Mouse (Mus musculus) hindbrain, embryonic 16.5 days (tissue): ENCODE measurements around the gene Cracr2b. TPM values are rescaled to one million over a fixed set of nuclear protein-coding genes. Genes with fewer than 3 reads are reported as not detected.

ENCODE experiments used
- ATAC-seq: fragments of 200-750 bp; cut with Nextera tagmentation; 2 replicates; pipeline ENCODE4 v1.8.0; 2017; ENCODE audit warnings: moderate TSS enrichment, moderate library complexity
- H3K27ac ChIP-seq: fragments of 300-500 bp; sonication (generic); 2 replicates; pipeline ENCODE4 v1.5.1; 2014; ENCODE audit warnings: low read depth, mild to moderate bottlenecking, control low read depth, low read length, moderate library complexity
- H3K27me3 ChIP-seq: fragments of 300-500 bp; sonication (generic); replicated peaks from 2 replicates; pipeline ENCODE4 v1.6.1; 2014; ENCODE audit warnings: low read length; ENCODE audit not compliant: control insufficient read depth, insufficient read depth
- H3K36me3 ChIP-seq: fragments of 300-500 bp; sonication (generic); 2 replicates; pipeline ENCODE4 v1.6.1; 2014; ENCODE audit warnings: mild to moderate bottlenecking, low read length, moderate library complexity, mixed read lengths; ENCODE audit not compliant: control insufficient read depth, insufficient read depth
- H3K4me1 ChIP-seq: fragments of 300-500 bp; sonication (generic); 2 replicates; pipeline ENCODE4 v1.6.1; 2014; ENCODE audit warnings: low read depth, low read length; ENCODE audit not compliant: control insufficient read depth, insufficient read depth
- H3K4me2 ChIP-seq: fragments of 300-500 bp; sonication (generic); 2 replicates; pipeline ENCODE4 v1.6.1; 2014; ENCODE audit warnings: mild to moderate bottlenecking, low read length, control low read depth, moderate library complexity
- H3K4me3 ChIP-seq: fragments of 300-500 bp; sonication (generic); 2 replicates; pipeline ENCODE4 v1.5.1; 2014; ENCODE audit warnings: mild to moderate bottlenecking, low read length, control low read depth, moderate library complexity
- H3K9ac ChIP-seq: fragments of 300-500 bp; sonication (generic); 2 replicates; pipeline ENCODE4 v1.6.1; 2014; ENCODE audit warnings: low read depth, mild to moderate bottlenecking, control low read depth, low read length, moderate library complexity
- H3K9me3 ChIP-seq: fragments of 300-500 bp; sonication (generic); 2 replicates; pipeline ENCODE4 v1.6.1; 2014; ENCODE audit warnings: mild to moderate bottlenecking, low read length, moderate library complexity; ENCODE audit not compliant: control insufficient read depth
- WGBS: fragments of 180-500 bp; shearing (Covaris S2); extraction: QIAGEN DNeasy Blood & Tissue Kit; methylation state at CpG from one replicate; pipeline ENCODE4 v1.1.7; 2014; 5-methylcytosine and 5-hydroxymethylcytosine counted together
- polyA plus RNA-seq: library from polyadenylated mRNA; unstranded; fragments of >200 nt; fragmentation: Nextera tagmentation; extraction: Ambion mirVana; gene quantifications from 2 replicates; pipeline ENCODE4 v1.2.1, GENCODE M21; 2015

Gene Cracr2b
- polyA plus RNA-seq, 1 experiment from 2014 or later = 10.8 TPM

GRCm38 (mm10) chr7:141458661-141459060, 2.2 kb upstream of the Cracr2b start:
- no peak overlapping the region for H3K4me3 ChIP-seq
- ATAC-seq = no peak
- H3K27ac ChIP-seq = no peak overlapping the region
- WGBS = 92% methylated on average over 11 of the region's 11 CpGs
- H3K9me3 ChIP-seq = no peaks in the 10 kb centered on the region
- H3K9ac ChIP-seq = no peak overlapping the region
- peaks cover 32% of the 10 kb centered on the region for H3K27me3 ChIP-seq
- peaks cover 3% of the 10 kb centered on the region; the same call in 1 of the 2 replicates for H3K36me3 ChIP-seq
- peaks cover 18% of the 10 kb centered on the region for H3K4me1 ChIP-seq
- no peak overlapping the region for H3K4me2 ChIP-seq

DNA sequence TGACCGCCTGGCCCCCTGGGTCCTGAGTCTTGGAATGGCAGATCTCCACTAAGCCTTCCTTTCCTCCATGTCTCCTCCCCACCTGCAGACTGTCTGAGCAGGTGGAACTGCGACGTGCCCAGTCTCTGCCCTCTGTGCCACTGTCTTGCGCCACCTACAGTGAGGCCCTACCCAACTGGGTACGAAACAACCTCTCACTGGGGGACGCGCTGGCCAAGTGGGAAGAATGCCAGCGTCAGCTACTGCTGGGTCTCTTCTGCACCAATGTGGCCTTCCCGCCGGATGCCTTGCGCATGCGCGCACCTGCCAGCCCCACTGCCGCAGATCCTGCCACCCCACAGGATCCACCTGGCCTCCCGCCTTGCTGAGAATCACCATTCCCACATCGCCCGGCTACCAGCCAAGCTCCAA, 1.6 kb upstream of the Cracr2b start:
- ATAC-seq = no peak
- WGBS = 90% methylated on average over 17 of the region's 17 CpGs
- Histone ChIP-seq H3K4me1 (peaks cover 18% of the 10 kb centered on the region), H3K36me3 (peaks cover 3% of the 10 kb centered on the region; the same call in 1 of the 2 replicates), H3K9me3 (no peaks in the 10 kb centered on the region), H3K4me2 (no peak overlapping the region), H3K9ac (no peak overlapping the region), H3K4me3 (no peak overlapping the region), H3K27me3 (peaks cover 38% of the 10 kb centered on the region), H3K27ac (no peak overlapping the region)

GRCm38 (mm10) chr7:141460001-141460390, 898 bp upstream of the Cracr2b start:
- Histone ChIP-seq H3K9ac (no peak overlapping the region), H3K4me2 (no peak overlapping the region), H3K9me3 (no peaks in the 10 kb centered on the region), H3K36me3 (peaks cover 3% of the 10 kb centered on the region; the same call in 1 of the 2 replicates), H3K27me3 (peaks cover 44% of the 10 kb centered on the region), H3K27ac (no peak overlapping the region), H3K4me3 (no peak overlapping the region), H3K4me1 (peaks cover 20% of the 10 kb centered on the region)
- no peak for ATAC-seq
- 70% methylated on average over 5 of the region's 5 CpGs for WGBS

DNA sequence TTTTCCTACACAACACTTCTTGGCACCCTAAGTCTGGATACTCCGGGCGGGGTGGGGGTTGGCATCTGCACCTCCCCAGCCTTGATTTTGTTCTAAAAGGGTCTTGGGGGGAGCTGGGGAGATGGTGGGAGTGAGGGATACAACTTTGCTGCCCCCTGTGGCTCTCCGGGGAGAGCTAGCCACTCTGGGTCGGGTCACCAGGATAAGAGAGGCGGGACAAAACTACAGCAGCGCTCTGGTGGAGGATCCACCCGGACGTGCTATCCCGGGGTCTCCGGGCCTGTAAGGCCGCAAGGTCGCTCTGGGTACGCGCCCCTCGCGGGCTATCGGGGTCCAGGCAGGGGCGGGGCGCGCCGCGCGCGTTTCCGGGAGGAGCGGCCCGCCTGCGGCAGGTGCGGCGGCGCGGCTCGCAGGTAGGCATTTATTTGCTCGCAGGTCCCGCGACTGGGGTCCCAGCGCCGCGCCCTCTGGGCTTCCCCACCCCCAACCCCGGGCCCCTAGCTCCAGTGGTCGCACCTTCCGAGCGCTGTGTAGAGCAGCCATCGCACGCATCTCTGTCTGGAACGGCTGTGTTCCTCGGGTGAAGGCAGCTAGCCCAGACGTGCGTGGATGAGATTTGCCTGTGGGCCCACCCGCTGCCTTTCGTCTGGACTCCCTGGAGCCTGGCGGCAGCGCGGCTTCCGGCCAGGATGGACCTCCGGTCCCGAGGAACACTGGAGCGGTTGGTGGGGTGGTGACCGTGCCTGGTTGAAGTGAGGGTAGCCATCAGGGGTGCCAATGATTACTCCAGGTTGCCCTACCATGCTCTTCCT, 833 bp downstream of the Cracr2b start:
- peaks cover 3% of the 10 kb centered on the region; the same call in 1 of the 2 replicates for H3K36me3 ChIP-seq
- H3K27me3 ChIP-seq = peaks cover 56% of the 10 kb centered on the region
- H3K4me2 ChIP-seq = peak overlapping the region; percentile 81
- no peak overlapping the region for H3K27ac ChIP-seq
- H3K4me1 ChIP-seq = peaks cover 16% of the 10 kb centered on the region
- peak overlapping the region; percentile 65 for H3K9ac ChIP-seq
- 2% methylated on average over 48 of the region's 59 CpGs for WGBS
- no peak for ATAC-seq
- H3K9me3 ChIP-seq = no peaks in the 10 kb centered on the region
- peak overlapping the region; percentile 46 for H3K4me3 ChIP-seq

- Histone ChIP-seq H3K9me3 (no peaks in the 10 kb centered on the region), H3K27me3 (peaks cover 58% of the 10 kb centered on the region), H3K4me1 (peaks cover 23% of the 10 kb centered on the region), H3K36me3 (peaks cover 3% of the 10 kb centered on the region; the same call in 1 of the 2 replicates), H3K9ac (no peak overlapping the region), H3K4me3 (peak overlapping the region; percentile 46), H3K4me2 (peak overlapping the region; percentile 81), H3K27ac (no peak overlapping the region)
- ATAC-seq = no peak
- WGBS = 18% methylated on average over 5 of the region's 5 CpGs
Measured at GRCm38 (mm10) chr7:141462333-141462821, 1.5 kb downstream of the Cracr2b start.

DNA sequence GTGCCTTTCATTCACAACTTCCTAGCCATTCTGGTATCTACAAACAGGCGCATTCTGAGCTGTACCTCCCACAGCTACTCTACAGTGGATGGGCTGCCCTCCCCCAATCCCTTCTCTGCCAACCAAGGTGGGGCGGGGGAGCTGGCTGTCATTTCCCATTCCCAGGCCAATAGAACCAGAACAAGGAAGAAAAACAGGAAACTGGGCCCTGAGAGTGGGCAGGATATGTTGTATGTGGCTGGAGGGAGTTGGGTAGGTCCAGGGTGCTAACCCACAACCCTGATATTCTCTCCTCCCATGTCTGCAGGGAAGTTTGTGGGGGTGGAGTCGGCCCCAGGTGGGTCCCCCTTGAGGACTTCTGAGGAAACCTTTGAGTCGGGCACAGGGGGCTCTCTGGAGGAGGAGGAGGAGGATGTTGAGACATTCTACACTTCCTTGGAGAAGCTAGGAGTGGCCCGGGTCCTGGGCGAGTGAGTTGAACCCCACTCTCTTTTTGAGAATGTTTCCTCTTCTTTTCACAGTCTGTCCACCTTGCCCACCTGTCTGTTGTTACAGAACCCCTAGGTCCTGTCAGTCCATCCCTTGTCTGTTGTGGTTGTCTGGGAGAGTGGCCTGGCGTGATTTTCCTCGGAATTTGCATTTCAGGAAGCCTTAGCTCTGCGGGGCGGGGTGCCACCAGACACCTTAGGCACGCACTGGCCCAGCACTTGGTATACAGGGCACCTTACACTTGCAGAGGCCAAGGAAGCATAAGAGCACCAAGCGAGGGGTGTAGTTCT, 3.1 kb downstream of the Cracr2b start:
- H3K4me3 ChIP-seq = peak overlapping the region; percentile 13
- WGBS = 22% methylated on average over 12 of the region's 12 CpGs
- H3K27me3 ChIP-seq = peaks cover 58% of the 10 kb centered on the region
- ATAC-seq = no peak
- H3K4me2 ChIP-seq = peak overlapping the region; percentile 34
- H3K9ac ChIP-seq = no peak overlapping the region
- peaks cover 3% of the 10 kb centered on the region; the same call in 1 of the 2 replicates for H3K36me3 ChIP-seq
- H3K4me1 ChIP-seq = peaks cover 35% of the 10 kb centered on the region
- H3K9me3 ChIP-seq = no peaks in the 10 kb centered on the region
- no peak overlapping the region for H3K27ac ChIP-seq

DNA sequence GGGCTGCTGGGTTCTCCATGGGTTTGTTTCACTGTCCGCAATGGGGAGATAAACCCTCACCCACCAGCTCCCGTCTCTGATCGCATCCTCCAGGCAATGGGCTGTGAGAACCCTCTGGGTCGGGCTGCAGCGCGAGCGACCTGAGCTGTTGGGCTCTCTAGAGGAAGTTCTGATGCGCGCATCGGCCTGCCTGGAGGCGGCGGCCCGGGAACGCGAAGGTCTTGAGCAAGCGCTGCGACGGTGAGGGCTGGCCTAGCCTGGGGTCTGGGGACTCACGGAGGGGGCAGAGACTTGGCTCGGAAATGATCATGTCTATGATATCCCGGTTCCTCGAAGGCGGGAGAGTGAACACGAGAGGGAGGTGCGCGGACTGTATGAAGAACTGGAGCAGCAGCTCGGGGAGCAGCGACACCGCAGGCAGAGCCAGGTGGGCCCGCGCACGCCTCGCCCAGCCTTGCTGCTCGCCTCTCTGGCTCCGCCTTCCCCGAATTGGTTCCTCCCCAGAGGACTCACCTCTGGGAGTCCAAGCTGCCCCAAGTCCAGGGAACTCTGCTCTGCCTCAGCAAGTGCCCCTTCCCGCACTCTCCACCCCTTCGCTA, 3.8 kb downstream of the Cracr2b start:
- Histone ChIP-seq H3K36me3 (peaks cover 3% of the 10 kb centered on the region; the same call in 1 of the 2 replicates), H3K9ac (peak overlapping the region; percentile 18), H3K4me2 (peak overlapping the region; percentile 34), H3K27ac (no peak overlapping the region), H3K27me3 (peaks cover 58% of the 10 kb centered on the region), H3K9me3 (no peaks in the 10 kb centered on the region), H3K4me3 (peak overlapping the region; percentile 16), H3K4me1 (peaks cover 42% of the 10 kb centered on the region)
- 8% methylated on average over 38 of the region's 38 CpGs for WGBS
- no peak for ATAC-seq

DNA sequence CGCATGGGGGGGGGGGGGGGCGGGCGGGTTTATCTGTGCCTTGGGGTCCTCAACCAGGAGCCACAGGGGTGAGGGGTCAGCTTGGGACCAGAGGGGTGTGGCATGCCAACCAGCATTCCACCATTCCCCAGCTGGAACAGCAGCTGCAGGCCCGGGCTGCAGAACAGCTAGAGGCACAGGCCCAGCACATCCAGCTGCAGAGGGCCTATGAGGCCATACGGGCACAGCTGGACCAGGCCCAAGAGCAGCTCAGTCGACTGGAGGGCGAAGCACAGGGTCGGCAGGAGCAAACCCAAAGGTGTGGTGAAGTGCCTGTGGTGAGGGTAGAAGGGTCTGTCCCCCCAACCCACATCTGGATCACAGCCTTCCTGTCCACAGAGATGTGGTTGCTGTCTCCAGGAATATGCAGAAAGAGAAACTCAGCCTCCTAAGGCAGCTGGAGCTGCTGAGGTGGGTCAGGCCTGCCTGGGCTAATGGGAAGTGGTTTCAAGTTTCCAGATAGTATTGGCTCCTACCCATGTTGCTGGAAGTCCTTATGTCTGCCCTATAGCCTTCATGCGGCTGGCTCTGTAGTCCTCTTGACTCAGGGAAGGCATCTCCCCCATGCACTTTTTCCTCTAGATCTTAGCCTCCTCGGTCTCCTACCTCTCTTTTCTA, 4.6 kb downstream of the Cracr2b start:
- WGBS = 51% methylated on average over 8 of the region's 10 CpGs
- H3K27ac ChIP-seq = no peak overlapping the region
- H3K4me2 ChIP-seq = no peak overlapping the region
- H3K27me3 ChIP-seq = peaks cover 55% of the 10 kb centered on the region
- H3K9ac ChIP-seq = no peak overlapping the region; the same call in 1 of the 2 replicates
- H3K4me3 ChIP-seq = no peak overlapping the region; the same call in 1 of the 2 replicates
- H3K4me1 ChIP-seq = peaks cover 47% of the 10 kb centered on the region
- peaks cover 6% of the 10 kb centered on the region for H3K36me3 ChIP-seq
- H3K9me3 ChIP-seq = no peaks in the 10 kb centered on the region
- ATAC-seq = no peak
